Mouse (Mus musculus): ENCODE data around the gene Emilin3. TPM values are rescaled to one million over a fixed set of nuclear protein-coding genes. Genes with fewer than 3 reads are reported as not detected.
A peak's percentile ranks its signal among the peaks of the same experiment; 100 is the strongest.
"Not testable (repeated sequence)": the region's sequence is repeated elsewhere in the genome, so short reads cannot be mapped to it uniquely, and the experiment has no call there.

Gene Emilin3
- 1.9 and 2.2 TPM in 2 replicates for polyA plus RNA-seq (2014; fragmentation: Nextera tagmentation; extraction: Ambion mirVana)

DNA sequence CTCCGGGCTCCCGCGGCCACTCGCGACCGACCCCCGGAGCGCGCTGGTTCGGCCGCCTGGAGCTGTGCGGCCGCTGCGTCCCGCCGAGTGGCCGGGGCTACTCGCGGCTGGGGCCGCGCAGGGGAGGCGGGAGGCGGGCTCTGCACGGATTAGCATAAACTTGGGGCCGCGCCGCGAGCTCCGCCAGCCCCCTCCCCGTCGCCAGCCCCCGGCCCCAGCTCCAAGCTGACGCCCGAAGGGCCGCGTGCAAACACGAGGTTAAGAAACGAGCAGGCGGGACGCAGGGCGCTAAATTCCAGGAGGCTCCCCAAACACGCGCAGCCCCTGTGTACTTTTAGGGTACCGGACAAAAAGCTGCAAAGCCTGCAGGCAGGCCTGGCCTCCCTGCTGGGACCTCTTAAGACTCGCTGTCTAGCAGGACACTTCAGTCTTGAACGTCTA is at the start of gene Emilin3:
Emilin3 (minus strand) TSS at position 98 of the 441 bp plus-strand sequence.
- Histone ChIP-seq H3K27me3 (ENCODE audit: control insufficient read depth, insufficient read depth, low read length) (peaks cover 30% of the 10 kb centered on the region), H3K4me1 (replicated peaks; ENCODE audit: control insufficient read depth, insufficient read depth, low read length) (peaks cover 12% of the 10 kb centered on the region), H3K27ac (ENCODE audit: low read depth, low read length) (no peak within 1 kb of the TSS), H3K9me3 (ENCODE audit: control insufficient read depth, low read length) (no peaks in the 10 kb centered on the region), H3K4me2 (ENCODE audit: low read depth, low read length, severe bottlenecking) (peak within 1 kb of the TSS; percentile 95), H3K4me3 (ENCODE audit: low read depth, low read length) (peak within 1 kb of the TSS; percentile 50), H3K36me3 (ENCODE audit: control insufficient read depth, insufficient read depth, low read length) (no peaks in the 10 kb centered on the region), H3K9ac (ENCODE audit: low read length) (peak within 1 kb of the TSS; percentile 58)
- DNase-seq (ENCODE audit: low spot score) (peak; percentile 75), ATAC-seq (replicated peaks; ENCODE audit: low FRiP score) (peak; percentile 77)
- under 1% methylated on average over 46 of the region's 46 CpGs for WGBS

DNA sequence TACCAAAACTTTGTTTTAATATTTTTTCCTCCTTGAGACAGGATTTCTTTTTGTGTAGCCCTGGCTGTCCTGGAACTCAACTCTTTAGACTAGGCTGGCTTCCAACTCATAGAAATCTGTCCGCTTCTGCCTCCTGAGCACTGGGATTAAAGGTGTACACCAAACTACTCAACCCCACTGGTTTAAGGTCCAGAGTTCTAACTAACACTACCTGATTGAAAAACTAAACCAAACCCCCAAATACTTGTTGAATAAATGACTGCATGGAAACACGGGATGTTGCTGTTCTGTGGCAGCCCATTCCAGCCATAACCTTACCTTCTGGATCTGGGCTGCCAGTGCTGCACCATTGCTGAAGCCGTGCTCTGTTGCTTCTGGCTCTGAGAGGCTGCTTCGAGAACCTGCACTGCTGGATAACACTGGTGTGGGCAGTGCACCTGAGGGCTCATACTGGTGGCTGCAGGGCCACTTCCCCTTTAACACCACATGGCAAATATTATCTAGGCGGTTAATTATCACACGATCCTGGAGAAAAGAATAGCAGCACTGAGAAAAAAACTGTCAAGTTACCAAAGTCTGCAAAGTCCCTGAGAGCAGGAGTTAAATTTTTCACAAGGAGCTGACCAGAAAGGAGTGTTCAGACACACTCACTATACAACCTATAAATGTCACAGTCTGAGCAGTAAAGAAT is 49.0 kb upstream of the Emilin3 start:
- ATAC-seq (replicated peaks; ENCODE audit: low FRiP score) (no peak), DNase-seq (ENCODE audit: low spot score) (no peak)
- no peak overlapping the region for H3K4me3 ChIP-seq (ENCODE audit: low read depth, low read length)
- H3K9me3 ChIP-seq (ENCODE audit: control insufficient read depth, low read length) = no peaks in the 10 kb centered on the region
- no peak overlapping the region for H3K9ac ChIP-seq (ENCODE audit: low read length)
- peaks cover 7% of the 10 kb centered on the region; the same call in 1 of the 2 replicates for H3K36me3 ChIP-seq (ENCODE audit: control insufficient read depth, insufficient read depth, low read length)
- WGBS = 95% methylated on average over 6 of the region's 6 CpGs
- H3K27me3 ChIP-seq (ENCODE audit: control insufficient read depth, insufficient read depth, low read length) = no peaks in the 10 kb centered on the region
- no peaks in the 10 kb centered on the region for H3K4me1 ChIP-seq (replicated peaks; ENCODE audit: control insufficient read depth, insufficient read depth, low read length)
- H3K4me2 ChIP-seq (ENCODE audit: low read depth, low read length, severe bottlenecking) = no peak overlapping the region
- H3K27ac ChIP-seq (ENCODE audit: low read depth, low read length) = no peak overlapping the region

DNA sequence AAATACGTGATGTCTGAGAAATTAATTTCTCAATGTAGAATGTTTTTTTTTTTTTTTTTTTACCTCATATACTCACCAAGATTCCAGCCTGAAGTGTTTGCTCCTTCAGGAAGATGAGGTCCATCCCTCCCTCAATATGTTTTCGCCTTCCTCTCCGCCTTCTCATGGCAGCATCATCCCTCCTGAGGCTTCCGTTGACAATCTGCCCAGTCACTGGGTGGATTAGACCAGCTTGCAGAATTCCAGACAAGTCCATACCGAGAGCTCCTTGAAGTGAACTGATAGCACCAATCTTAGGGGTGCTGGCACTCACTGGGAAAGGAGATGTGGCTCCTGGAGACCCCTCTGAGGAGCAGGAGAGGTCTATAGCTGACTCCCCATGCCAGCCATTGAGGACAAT is 47.8 kb upstream of the Emilin3 start:
- no peaks in the 10 kb centered on the region for H3K27me3 ChIP-seq (ENCODE audit: control insufficient read depth, insufficient read depth, low read length)

DNA sequence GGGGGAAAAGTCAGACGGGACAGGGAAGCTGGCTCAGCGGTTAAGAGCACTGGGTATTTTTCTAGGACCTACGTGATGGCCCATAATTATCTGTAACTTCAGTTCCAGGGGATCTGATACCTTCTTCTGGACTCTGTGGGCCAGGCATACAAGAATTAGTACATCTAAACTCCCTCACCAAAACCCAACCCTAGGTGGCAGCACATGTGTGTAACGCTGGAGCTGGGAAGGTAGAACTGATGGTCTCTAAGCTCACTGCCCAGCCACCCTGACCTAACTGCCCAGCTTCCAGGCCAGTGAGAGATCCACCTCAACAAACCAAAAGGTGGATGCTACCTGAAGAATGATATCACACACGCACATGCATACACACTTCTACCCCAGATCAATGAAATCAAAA is 46.6 kb upstream of the Emilin3 start:
- Histone ChIP-seq H3K36me3 (ENCODE audit: control insufficient read depth, insufficient read depth, low read length) (peaks cover 7% of the 10 kb centered on the region; the same call in 1 of the 2 replicates), H3K4me2 (ENCODE audit: low read depth, low read length, severe bottlenecking) (no peak overlapping the region), H3K4me3 (ENCODE audit: low read depth, low read length) (no peak overlapping the region), H3K27ac (ENCODE audit: low read depth, low read length) (no peak overlapping the region), H3K4me1 (replicated peaks; ENCODE audit: control insufficient read depth, insufficient read depth, low read length) (no peaks in the 10 kb centered on the region), H3K9ac (ENCODE audit: low read length) (no peak overlapping the region), H3K9me3 (ENCODE audit: control insufficient read depth, low read length) (no peaks in the 10 kb centered on the region), H3K27me3 (ENCODE audit: control insufficient read depth, insufficient read depth, low read length) (no peaks in the 10 kb centered on the region)
- 88% methylated on average over 5 of the region's 5 CpGs for WGBS
- DNase-seq (ENCODE audit: low spot score) (no peak), ATAC-seq (replicated peaks; ENCODE audit: low FRiP score) (no peak)

More for the DNA sequence above, 47.8 kb upstream of the Emilin3 start:
- H3K4me1 ChIP-seq (replicated peaks; ENCODE audit: control insufficient read depth, insufficient read depth, low read length) = no peaks in the 10 kb centered on the region
- no peak overlapping the region for H3K9ac ChIP-seq (ENCODE audit: low read length)
- WGBS = 88% methylated on average over 5 of the region's 5 CpGs
- no peaks in the 10 kb centered on the region for H3K9me3 ChIP-seq (ENCODE audit: control insufficient read depth, low read length)
- H3K4me3 ChIP-seq (ENCODE audit: low read depth, low read length) = no peak overlapping the region
- ATAC-seq (replicated peaks; ENCODE audit: low FRiP score) = no peak
- peaks cover 5% of the 10 kb centered on the region; the same call in 1 of the 2 replicates for H3K36me3 ChIP-seq (ENCODE audit: control insufficient read depth, insufficient read depth, low read length)
- no peak for DNase-seq (ENCODE audit: low spot score)
- no peak overlapping the region for H3K4me2 ChIP-seq (ENCODE audit: low read depth, low read length, severe bottlenecking)
- no peak overlapping the region for H3K27ac ChIP-seq (ENCODE audit: low read depth, low read length)

DNA sequence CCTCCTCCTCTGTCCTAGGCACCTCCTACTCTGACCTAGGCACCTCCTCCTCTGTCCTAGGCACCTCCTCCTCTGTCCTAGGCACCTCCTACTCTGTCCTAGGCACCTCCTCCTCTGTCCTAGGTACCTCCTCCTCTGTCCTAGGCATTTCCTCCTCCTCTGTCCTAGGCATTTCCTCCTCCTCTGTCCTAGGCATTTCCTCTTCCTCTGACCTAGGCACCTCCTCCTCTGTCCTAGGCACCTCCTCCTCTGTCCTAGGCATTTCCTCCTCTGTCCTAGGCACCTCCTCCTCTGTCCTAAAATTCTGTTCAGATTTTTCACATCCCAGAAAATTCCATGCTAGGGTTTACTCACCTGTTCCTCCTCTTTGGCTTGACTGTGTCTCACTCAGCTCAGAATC is 45.7 kb upstream of the Emilin3 start:
- H3K27me3 ChIP-seq (ENCODE audit: control insufficient read depth, insufficient read depth, low read length); ATAC-seq (replicated peaks; ENCODE audit: low FRiP score); H3K36me3 ChIP-seq (ENCODE audit: control insufficient read depth, insufficient read depth, low read length); H3K9me3 ChIP-seq (ENCODE audit: control insufficient read depth, low read length); H3K4me1 ChIP-seq (replicated peaks; ENCODE audit: control insufficient read depth, insufficient read depth, low read length); H3K27ac ChIP-seq (ENCODE audit: low read depth, low read length); H3K9ac ChIP-seq (ENCODE audit: low read length); DNase-seq (ENCODE audit: low spot score); H3K4me2 ChIP-seq (ENCODE audit: low read depth, low read length, severe bottlenecking); H3K4me3 ChIP-seq (ENCODE audit: low read depth, low read length): not testable (repeated sequence)

DNA sequence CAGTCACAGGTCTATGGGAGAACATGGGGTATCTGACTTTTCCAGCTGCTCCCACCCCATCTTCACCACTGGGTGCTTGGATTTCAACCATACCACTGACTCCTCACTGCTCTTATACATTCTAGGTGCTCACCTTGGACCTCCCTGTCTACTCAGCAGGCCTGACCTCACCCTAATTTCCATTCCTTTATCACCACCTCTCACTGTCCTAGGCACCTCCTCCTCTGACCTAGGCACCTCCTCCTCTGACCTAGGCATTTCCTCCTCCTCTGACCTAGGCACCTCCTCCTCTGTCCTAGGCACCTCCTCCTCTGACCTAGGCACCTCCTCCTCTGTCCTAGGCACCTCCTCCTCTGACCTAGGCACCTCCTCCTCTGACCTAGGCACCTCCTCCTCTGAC is 45.2 kb upstream of the Emilin3 start:
- not testable (repeated sequence) for H3K27me3 ChIP-seq (ENCODE audit: control insufficient read depth, insufficient read depth, low read length); H3K27ac ChIP-seq (ENCODE audit: low read depth, low read length); H3K4me1 ChIP-seq (replicated peaks; ENCODE audit: control insufficient read depth, insufficient read depth, low read length); ATAC-seq (replicated peaks; ENCODE audit: low FRiP score); H3K9me3 ChIP-seq (ENCODE audit: control insufficient read depth, low read length); H3K9ac ChIP-seq (ENCODE audit: low read length); H3K4me3 ChIP-seq (ENCODE audit: low read depth, low read length); H3K4me2 ChIP-seq (ENCODE audit: low read depth, low read length, severe bottlenecking); H3K36me3 ChIP-seq (ENCODE audit: control insufficient read depth, insufficient read depth, low read length); DNase-seq (ENCODE audit: low spot score)

DNA sequence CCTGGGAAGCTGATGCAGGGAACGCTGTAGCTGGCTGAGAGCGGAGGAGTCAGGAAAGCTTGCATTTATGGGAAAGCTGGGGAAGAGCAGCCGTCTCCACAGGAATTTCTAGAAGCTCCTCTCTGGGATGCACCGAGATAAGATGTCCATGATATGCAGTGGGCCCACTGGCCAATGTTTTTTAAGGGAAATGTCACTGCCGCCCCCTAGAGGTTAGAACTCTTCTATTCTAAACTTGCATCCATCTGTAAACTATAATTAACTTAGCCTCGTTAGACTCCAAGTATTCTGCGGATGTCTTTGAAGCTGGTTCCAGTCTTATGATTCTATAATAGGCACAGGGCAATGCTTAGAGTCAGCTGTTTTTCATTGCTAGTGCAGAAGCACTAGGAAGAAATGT is 43.2 kb upstream of the Emilin3 start:
- Histone ChIP-seq H3K4me1 (replicated peaks; ENCODE audit: control insufficient read depth, insufficient read depth, low read length) (no peaks in the 10 kb centered on the region), H3K27me3 (ENCODE audit: control insufficient read depth, insufficient read depth, low read length) (no peaks in the 10 kb centered on the region), H3K36me3 (ENCODE audit: control insufficient read depth, insufficient read depth, low read length) (peaks cover 7% of the 10 kb centered on the region; the same call in 1 of the 2 replicates), H3K9ac (ENCODE audit: low read length) (no peak overlapping the region), H3K27ac (ENCODE audit: low read depth, low read length) (no peak overlapping the region), H3K9me3 (ENCODE audit: control insufficient read depth, low read length) (no peaks in the 10 kb centered on the region), H3K4me3 (ENCODE audit: low read depth, low read length) (no peak overlapping the region), H3K4me2 (ENCODE audit: low read depth, low read length, severe bottlenecking) (no peak overlapping the region)
- 69% methylated on average over 7 of the region's 7 CpGs for WGBS
- DNase-seq (ENCODE audit: low spot score) = no peak
- ATAC-seq (replicated peaks; ENCODE audit: low FRiP score) = no peak

DNA sequence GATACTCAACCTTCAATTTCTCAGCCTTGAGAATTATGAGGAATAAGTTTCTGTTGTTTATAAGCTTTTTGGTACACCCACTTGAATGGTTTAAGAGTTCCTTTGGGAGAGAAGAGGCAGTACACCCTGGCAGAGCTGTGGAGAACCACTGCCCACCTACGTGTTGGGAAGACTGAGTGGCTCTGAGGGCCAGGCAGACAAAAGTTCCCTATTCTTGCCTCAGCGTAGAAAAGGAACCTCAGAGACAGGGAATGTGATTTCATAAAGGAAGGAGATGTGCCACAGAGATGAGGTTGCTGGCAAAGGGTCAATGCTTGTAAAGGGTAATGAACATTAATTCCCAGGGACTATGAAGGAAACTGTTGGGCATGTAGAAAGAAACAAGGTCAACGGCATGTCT is 42.4 kb upstream of the Emilin3 start:
- ATAC-seq (replicated peaks; ENCODE audit: low FRiP score) = no peak
- Histone ChIP-seq H3K27ac (ENCODE audit: low read depth, low read length) (no peak overlapping the region), H3K4me1 (replicated peaks; ENCODE audit: control insufficient read depth, insufficient read depth, low read length) (no peaks in the 10 kb centered on the region), H3K9ac (ENCODE audit: low read length) (no peak overlapping the region), H3K9me3 (ENCODE audit: control insufficient read depth, low read length) (no peaks in the 10 kb centered on the region), H3K4me3 (ENCODE audit: low read depth, low read length) (no peak overlapping the region), H3K36me3 (ENCODE audit: control insufficient read depth, insufficient read depth, low read length) (peaks cover 9% of the 10 kb centered on the region), H3K27me3 (ENCODE audit: control insufficient read depth, insufficient read depth, low read length) (no peaks in the 10 kb centered on the region), H3K4me2 (ENCODE audit: low read depth, low read length, severe bottlenecking) (no peak overlapping the region)
- no peak for DNase-seq (ENCODE audit: low spot score)
- WGBS = 100% methylated on average over 3 of the region's 3 CpGs
